Mouse (Mus musculus): ENCODE measurements at regions not wholly inside any gene's neighbourhood (a gene's known extent, or its start where the extent isn't known, plus 50 kb on each side); places are given as distances from the start of the nearest gene placed in this dataset.

- H3K9me3 ChIP-seq (ENCODE audit: control insufficient read depth, low read length), result no peaks in the 10 kb centered on the region
- H3K4me1 ChIP-seq (ENCODE audit: control insufficient read depth, insufficient read depth, low read length), result no peaks in the 10 kb centered on the region
- no peak for TF ChIP-seq POLR2A (IDR thresholded peaks at IDR 0.05; ENCODE audit: borderline replicate concordance, extremely low read depth, insufficient read depth, insufficient read length)
- no peak overlapping the region for H3K9ac ChIP-seq (ENCODE audit: low read depth, low read length, severe bottlenecking)
- ATAC-seq (ENCODE audit: low FRiP score, low read depth) (no peak), DNase-seq (ENCODE audit: low spot score) (no peak)
- no peak overlapping the region for H3K4me3 ChIP-seq (replicated peaks; ENCODE audit: low read length)
- no peak overlapping the region for H3K27ac ChIP-seq (replicated peaks; ENCODE audit: low read depth, low read length)
- no peaks in the 10 kb centered on the region for H3K27me3 ChIP-seq (ENCODE audit: control insufficient read depth, insufficient read depth, low read length)
- 94% methylated on average over 1 of the region's 1 CpGs for WGBS
- H3K4me2 ChIP-seq (replicated peaks; ENCODE audit: low read depth, low read length, severe bottlenecking), result no peak overlapping the region
- no peaks in the 10 kb centered on the region for H3K36me3 ChIP-seq (ENCODE audit: control insufficient read depth, insufficient read depth, low read length)
Measured at GRCm38 (mm10) chr17:60966401-60966800, 1914.7 kb downstream of the Efna5 start.

- H3K9ac ChIP-seq (ENCODE audit: low read depth, low read length, severe bottlenecking), result no peak overlapping the region
Measured at GRCm38 (mm10) chr17:60965660-60966059, 1915.5 kb downstream of the Efna5 start.

GRCm38 (mm10) chr17:60951464-60951863 lies 1929.7 kb downstream of the Efna5 start:
- Histone ChIP-seq H3K36me3 (ENCODE audit: control insufficient read depth, insufficient read depth, low read length) (no peaks in the 10 kb centered on the region), H3K9ac (ENCODE audit: low read depth, low read length, severe bottlenecking) (no peak overlapping the region), H3K4me1 (ENCODE audit: control insufficient read depth, insufficient read depth, low read length) (no peaks in the 10 kb centered on the region), H3K27me3 (ENCODE audit: control insufficient read depth, insufficient read depth, low read length) (no peaks in the 10 kb centered on the region), H3K4me2 (replicated peaks; ENCODE audit: low read depth, low read length, severe bottlenecking) (no peak overlapping the region), H3K27ac (replicated peaks; ENCODE audit: low read depth, low read length) (no peak overlapping the region), H3K9me3 (ENCODE audit: control insufficient read depth, low read length) (no peaks in the 10 kb centered on the region), H3K4me3 (replicated peaks; ENCODE audit: low read length) (no peak overlapping the region)
- no peak for ATAC-seq (ENCODE audit: low FRiP score, low read depth)
- TF ChIP-seq POLR2A (IDR thresholded peaks at IDR 0.05; ENCODE audit: borderline replicate concordance, extremely low read depth, insufficient read depth, insufficient read length), result no peak
- DNase-seq (ENCODE audit: low spot score), result peak; percentile 42
- 12% methylated on average over 1 of the region's 1 CpGs for WGBS

More at GRCm38 (mm10) chr17:60965660-60966059, 1915.5 kb downstream of the Efna5 start:
- H3K27ac ChIP-seq (replicated peaks; ENCODE audit: low read depth, low read length), result no peak overlapping the region
- no peaks in the 10 kb centered on the region for H3K9me3 ChIP-seq (ENCODE audit: control insufficient read depth, low read length)
- no peaks in the 10 kb centered on the region for H3K4me1 ChIP-seq (ENCODE audit: control insufficient read depth, insufficient read depth, low read length)
- WGBS, result 39% methylated on average over 2 of the region's 2 CpGs
- no peaks in the 10 kb centered on the region for H3K36me3 ChIP-seq (ENCODE audit: control insufficient read depth, insufficient read depth, low read length)
- no peak for ATAC-seq (ENCODE audit: low FRiP score, low read depth)
- H3K4me2 ChIP-seq (replicated peaks; ENCODE audit: low read depth, low read length, severe bottlenecking), result no peak overlapping the region
- no peaks in the 10 kb centered on the region for H3K27me3 ChIP-seq (ENCODE audit: control insufficient read depth, insufficient read depth, low read length)
- no peak for TF ChIP-seq POLR2A (IDR thresholded peaks at IDR 0.05; ENCODE audit: borderline replicate concordance, extremely low read depth, insufficient read depth, insufficient read length)
- no peak overlapping the region for H3K4me3 ChIP-seq (replicated peaks; ENCODE audit: low read length)
- DNase-seq (ENCODE audit: low spot score), result no peak

GRCm38 (mm10) chr17:60937754-60938508 lies 1924.8 kb upstream of the Nudt12 start:
- Histone ChIP-seq H3K36me3 (ENCODE audit: control insufficient read depth, insufficient read depth, low read length) (no peaks in the 10 kb centered on the region), H3K4me3 (replicated peaks; ENCODE audit: low read length) (no peak overlapping the region), H3K9me3 (ENCODE audit: control insufficient read depth, low read length) (no peaks in the 10 kb centered on the region), H3K9ac (ENCODE audit: low read depth, low read length, severe bottlenecking) (no peak overlapping the region), H3K4me1 (ENCODE audit: control insufficient read depth, insufficient read depth, low read length) (no peaks in the 10 kb centered on the region), H3K4me2 (replicated peaks; ENCODE audit: low read depth, low read length, severe bottlenecking) (no peak overlapping the region), H3K27ac (replicated peaks; ENCODE audit: low read depth, low read length) (no peak overlapping the region), H3K27me3 (ENCODE audit: control insufficient read depth, insufficient read depth, low read length) (no peaks in the 10 kb centered on the region)
- no peak for TF ChIP-seq POLR2A (IDR thresholded peaks at IDR 0.05; ENCODE audit: borderline replicate concordance, extremely low read depth, insufficient read depth, insufficient read length)
- DNase-seq (ENCODE audit: low spot score) (no peak), ATAC-seq (ENCODE audit: low FRiP score, low read depth) (no peak)
- 81% methylated on average over 1 of the region's 1 CpGs for WGBS

GRCm38 (mm10) chr17:60934223-60934622 lies 1921.1 kb upstream of the Nudt12 start:
- no peak for TF ChIP-seq POLR2A (IDR thresholded peaks at IDR 0.05; ENCODE audit: borderline replicate concordance, extremely low read depth, insufficient read depth, insufficient read length)
- Histone ChIP-seq H3K4me3 (replicated peaks; ENCODE audit: low read length) (no peak overlapping the region), H3K4me2 (replicated peaks; ENCODE audit: low read depth, low read length, severe bottlenecking) (no peak overlapping the region), H3K27me3 (ENCODE audit: control insufficient read depth, insufficient read depth, low read length) (no peaks in the 10 kb centered on the region), H3K4me1 (ENCODE audit: control insufficient read depth, insufficient read depth, low read length) (no peaks in the 10 kb centered on the region), H3K27ac (replicated peaks; ENCODE audit: low read depth, low read length) (no peak overlapping the region), H3K9ac (ENCODE audit: low read depth, low read length, severe bottlenecking) (no peak overlapping the region), H3K9me3 (ENCODE audit: control insufficient read depth, low read length) (no peaks in the 10 kb centered on the region), H3K36me3 (ENCODE audit: control insufficient read depth, insufficient read depth, low read length) (no peaks in the 10 kb centered on the region)
- no peak for ATAC-seq (ENCODE audit: low FRiP score, low read depth)
- DNase-seq (ENCODE audit: low spot score), result no peak

All from limb, embryonic 14.5 days (tissue).